Mouse (Mus musculus) layer of hippocampus, postnatal 25 days (tissue): Measurements from ENCODE around the gene Fcrls. TPM values are rescaled to one million over a fixed set of nuclear protein-coding genes. Genes with fewer than 3 reads are reported as not detected.

Experiments used
- DNase-seq, 2 experiments: peaks; one replicate each; pipeline ENCODE4 v3.0.0; 2022; ENCODE audit warnings: mixed read lengths in 2 of 2, low spot score in 1 of 2; ENCODE audit errors: extremely low spot score in 1 of 2
- total RNA-seq, 2 experiments: library from RNA; stranded (reverse); gene quantifications; 2 replicates each; pipeline ENCODE4 v1.2.3; 2021

The Fcrls gene
- total RNA-seq = 10 to 100 TPM; 29.5 to 31.3 TPM

- DNase-seq = no peak
These were observed at the start of gene Fcrls for GRCm38 (mm10) chr3:87263436-87263835. Gene Fcrls (minus strand): TSS chr3:87263738.

GRCm38 (mm10) chr3:87309922-87310321, 46.4 kb upstream of the Fcrls start:
- DNase-seq = no peak

- DNase-seq = no peak
These were observed 36.4 kb upstream of the Fcrls start for GRCm38 (mm10) chr3:87299901-87300300.

- DNase-seq = no peak
These were observed 10.8 kb upstream of the Fcrls start for GRCm38 (mm10) chr3:87274372-87274771.

GRCm38 (mm10) chr3:87266581-87266980, 3.0 kb upstream of the Fcrls start:
- DNase-seq = no peak

- no peak for DNase-seq
These were observed 8.3 kb downstream of the Fcrls start for GRCm38 (mm10) chr3:87255239-87255638.

- no peak for DNase-seq
These were observed 14.0 kb downstream of the Fcrls start for GRCm38 (mm10) chr3:87249571-87249970.

GRCm38 (mm10) chr3:87247292-87247691, 16.2 kb downstream of the Fcrls start:
- DNase-seq = no peak

GRCm38 (mm10) chr3:87243654-87244053, 19.9 kb downstream of the Fcrls start:
- peak in 1 of 2 experiments; percentile 36 for DNase-seq

GRCm38 (mm10) chr3:87240909-87241308, 22.6 kb downstream of the Fcrls start:
- no peak for DNase-seq

GRCm38 (mm10) chr3:87223636-87224035, 39.9 kb downstream of the Fcrls start:
- DNase-seq = no peak

- no peak for DNase-seq
These were observed 41.2 kb downstream of the Fcrls start for GRCm38 (mm10) chr3:87222346-87222745.

- DNase-seq = no peak
These were observed 48.4 kb downstream of the Fcrls start for GRCm38 (mm10) chr3:87215176-87215575.

GRCm38 (mm10) chr3:87214221-87214864, 49.2 kb downstream of the Fcrls start:
- peak in 1 of 2 experiments; percentile 15 for DNase-seq

- DNase-seq = no peak
These were observed 57.0 kb downstream of the Fcrls start for GRCm38 (mm10) chr3:87206336-87207075.

Other genes starting within 250 kb of the Fcrls start
- 1 to 10 TPM; 3.4 TPM for gene Kirrel, start 89.0 kb downstream of the Fcrls start, total RNA-seq
- gene Cd5l, start 94.1 kb upstream of the Fcrls start, total RNA-seq = not detected
- gene Fcrl1, start 112.6 kb upstream of the Fcrls start, total RNA-seq = under 1 TPM in 1 of 2 experiments, not detected in 1; 0.54 TPM
- gene Fcrl5, start 172.0 kb upstream of the Fcrls start, total RNA-seq = not detected